Mouse (Mus musculus): ENCODE results near the gene Mup18. TPM values are rescaled to one million over a fixed set of nuclear protein-coding genes. Genes with fewer than 3 reads are reported as not detected.
"Not testable (repeated sequence)": the region's sequence is repeated elsewhere in the genome, so short reads cannot be mapped to it uniquely, and the experiment has no call there.

Gene Mup18
- total RNA-seq (2021): not detected
- long read RNA-seq, experiment 1: 0 reads
- long read RNA-seq, experiment 2: 0 reads

DNA sequence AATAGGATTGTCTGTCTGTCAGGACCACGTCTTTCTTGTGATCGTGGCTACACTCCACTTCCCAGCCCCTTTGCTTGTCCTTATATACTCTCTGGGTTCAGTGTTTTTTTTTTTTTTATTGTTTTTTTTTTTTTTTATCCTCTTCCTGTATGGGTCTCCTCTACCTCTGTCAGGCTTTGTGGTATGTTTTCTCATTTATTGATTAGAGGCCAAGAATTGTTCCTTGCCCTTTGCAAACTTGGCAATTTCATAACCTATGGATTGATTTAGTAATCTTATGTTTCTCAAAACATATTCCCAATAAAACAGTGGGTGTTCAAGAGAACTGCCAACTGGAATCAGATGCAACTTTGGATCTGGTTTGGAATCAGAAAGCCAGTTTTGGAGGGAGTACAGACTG lies at the start of gene Mup18:
Gene Mup18 (minus strand): TSS at position 101 of the 400 bp plus-strand sequence.
- intact Hi-C loops (cut with DNase I); H3K4me3 ChIP-seq; H3K27ac ChIP-seq; DNase-seq: not testable (repeated sequence)

GRCm38 (mm10) chr4:61714296-61714695 lies 40.4 kb upstream of the Mup18 start:
- intact Hi-C loops (cut with DNase I); H3K4me3 ChIP-seq; H3K27ac ChIP-seq; DNase-seq: not testable (repeated sequence)

Other genes with a start within 250 kb of the Mup18 start
- gene Mup15, start 234.4 kb downstream of the Mup18 start, total RNA-seq (2021): not detected
- gene Mup16, start 154.6 kb downstream of the Mup18 start, total RNA-seq (2021): under 1 TPM in 1 of 2 experiments, not detected in 1; 0.59 TPM
- not detected for gene Mup17, start 78.3 kb downstream of the Mup18 start, total RNA-seq (2021)
- gene Mup19, start 108.1 kb upstream of the Mup18 start, total RNA-seq (2021): not detected
- not detected for gene Mup5, start 161.1 kb upstream of the Mup18 start, total RNA-seq (2021)